23 mouse cellular contexts compared by ENCODE assay signal in genomic region chr1:22931147-22931896, GRCm38 (mm10).
DNase-seq lines count a peak whose midpoint lies in the region; ATAC-seq and TF ChIP-seq lines count a peak whose summit lies in the region.
"Had no signal": no experiment of that assay in that cellular context is flagged by ENCODE, and none has a peak within 500 bp of the region (broad histone marks: within the 10 kb centered on the region; RNA-seq: fewer than 3 reads in every experiment).

No protein-coding gene starts in this region.

- H3K36me3 ChIP-seq in heart, embryonic 15.5 days = no peaks in the 10 kb centered on the region
- no peaks in the 10 kb centered on the region for H3K36me3 ChIP-seq in heart, adult 2 months (ENCODE audit: control insufficient read depth, insufficient read depth, low read length)
- H3K36me3 ChIP-seq: embryonic facial prominence, embryonic 13.5 days; forebrain, embryonic 15.5 days; G1E; kidney, embryonic 15.5 days; limb, embryonic 13.5 days; liver, embryonic 13.5 days; midbrain, embryonic 10.5 days had no signal

- no peak for DNase-seq in frontal cortex, postnatal 36 days (ENCODE audit: low spot score in 2 of 2)
- DNase-seq in heart, adult 2 months = no peak
- DNase-seq in cerebellum, adult 11 months = peak; percentile 80
- DNase-seq in cerebellum, postnatal 10 days = peak; percentile 68 to 77
- DNase-seq in thymus, postnatal 14 days = no peak
- DNase-seq: adrenal gland, postnatal 25 days; gastrocnemius, postnatal 36 days; liver, embryonic 13.5 days; lung, embryonic 14.5 days; lung, postnatal 36 days; right cerebral cortex, postnatal 4 days; thymus, adult 2 months had no signal

- no peaks in the 10 kb centered on the region for H3K9me3 ChIP-seq in heart, embryonic 15.5 days (replicated peaks)
- H3K9me3 ChIP-seq: embryonic facial prominence, embryonic 13.5 days; forebrain, embryonic 15.5 days; G1E; kidney, embryonic 15.5 days; limb, embryonic 13.5 days; liver, embryonic 13.5 days; midbrain, embryonic 10.5 days had no signal

- H3K4me1 ChIP-seq in heart, embryonic 15.5 days (replicated peaks) = no peaks in the 10 kb centered on the region; the same call in 1 of the 2 replicates
- H3K4me1 ChIP-seq in heart, adult 2 months (ENCODE audit: control insufficient read depth, insufficient read depth, low read length) = no peaks in the 10 kb centered on the region
- H3K4me1 ChIP-seq: embryonic facial prominence, embryonic 13.5 days; forebrain, embryonic 15.5 days; kidney, embryonic 15.5 days; limb, embryonic 13.5 days; liver, embryonic 13.5 days; midbrain, embryonic 10.5 days had no signal

- H3K4me2 ChIP-seq in heart, embryonic 15.5 days = 0 out of 2 replicates have a peak overlapping the region, but pooled peaks have one; percentile 7
- H3K4me2 ChIP-seq: embryonic facial prominence, embryonic 13.5 days; forebrain, embryonic 15.5 days; hindbrain, embryonic 14.5 days; kidney, embryonic 15.5 days; limb, embryonic 13.5 days; liver, embryonic 13.5 days; lung, embryonic 14.5 days had no signal

- WGBS in heart, embryonic 15.5 days = 16% methylated on average over 6 of the region's 6 CpGs
- 21% methylated on average over 6 of the region's 6 CpGs for WGBS in heart, adult 2 months

- no peak overlapping the region for H3K9ac ChIP-seq in heart, embryonic 15.5 days
- no peak overlapping the region for H3K9ac ChIP-seq in heart, adult 2 months (ENCODE audit: low read depth, low read length)
- H3K9ac ChIP-seq: embryonic facial prominence, embryonic 13.5 days; forebrain, embryonic 15.5 days; hindbrain, embryonic 14.5 days; kidney, embryonic 15.5 days; limb, embryonic 13.5 days; liver, embryonic 13.5 days; lung, embryonic 14.5 days had no signal

- TF ChIP-seq POLR2A in heart, adult 2 months (IDR thresholded peaks at IDR 0.05; ENCODE audit: insufficient read depth, low read depth, low read length) = no peak

- no peak for TF ChIP-seq EP300 in heart, adult 2 months (IDR thresholded peaks at IDR 0.05; ENCODE audit: insufficient read depth, low read depth, low read length)

- no peaks in the 10 kb centered on the region for H3K79me2 ChIP-seq in heart, adult 2 months (replicated peaks; ENCODE audit: control insufficient read depth, insufficient read depth, low read length)

- no peak overlapping the region for H3K4me3 ChIP-seq in heart, embryonic 15.5 days
- no peak overlapping the region for H3K4me3 ChIP-seq in heart, adult 2 months
- H3K4me3 ChIP-seq: embryonic facial prominence, embryonic 13.5 days; forebrain, embryonic 15.5 days; kidney, embryonic 15.5 days; limb, embryonic 13.5 days; liver, embryonic 13.5 days; midbrain, embryonic 10.5 days had no signal

- TF ChIP-seq CTCF in heart, adult 2 months (IDR thresholded peaks at IDR 0.05) = no peak

- peak; percentile 50; the same call in 1 of the 2 replicates for ATAC-seq in frontal cortex, adult (ENCODE audit: low TSS enrichment)
- 0 out of 2 replicates have a peak, but pooled peaks have one; percentile 64 for ATAC-seq in heart, embryonic 15.5 days (replicated peaks; ENCODE audit: insufficient number of reproducible peaks, insufficient read depth, low FRiP score, low read depth)
- no peak for ATAC-seq in megakaryocyte-erythroid progenitor cell, adult 5-6 weeks (replicated peaks; ENCODE audit: low FRiP score, low TSS enrichment, poor library complexity, severe bottlenecking)
- ATAC-seq: forebrain, embryonic 15.5 days; intestine, embryonic 16.5 days had no signal

- no peaks in the 10 kb centered on the region for H3K27me3 ChIP-seq in heart, embryonic 15.5 days
- no peaks in the 10 kb centered on the region for H3K27me3 ChIP-seq in heart, adult 2 months (ENCODE audit: control insufficient read depth, insufficient read depth, low read length)
- H3K27me3 ChIP-seq: embryonic facial prominence, embryonic 13.5 days; forebrain, embryonic 15.5 days; kidney, embryonic 15.5 days; limb, embryonic 13.5 days; liver, embryonic 13.5 days had no signal

- intact Hi-C loops in heart, adult 2 months (cut with DNase I) = no loop called here

- peak overlapping the region; percentile 54; the same call in 1 of the 2 replicates for H3K27ac ChIP-seq in heart, embryonic 15.5 days
- H3K27ac ChIP-seq in heart, adult 2 months = no peak overlapping the region
- H3K27ac ChIP-seq: embryonic facial prominence, embryonic 13.5 days; forebrain, embryonic 15.5 days; hindbrain, embryonic 14.5 days; kidney, embryonic 15.5 days; limb, embryonic 13.5 days; liver, embryonic 13.5 days; midbrain, embryonic 10.5 days had no signal

Comparison
In these comparisons a context has a peak if more than half of its experiments do, and no peak if none do; other contexts are left out.
1. DNase-seq: peak in cerebellum, adult 11 months (single experiment) and cerebellum, postnatal 10 days (2 of 2); none in frontal cortex, postnatal 36 days (0 of 2), heart, adult 2 months (0 of 2) and thymus, postnatal 14 days (single experiment).